Mouse (Mus musculus): Measurements from ENCODE around the gene Kif2c.
A peak's percentile ranks its signal among the peaks of the same experiment; 100 is the strongest.

- TF ChIP-seq POLR2A (IDR thresholded peaks at IDR 0.05; ENCODE audit: control insufficient read depth in 1 of 2, insufficient read depth in 1 of 2, low read depth in 1 of 2, low read length in 2 of 2, poor library complexity in 1 of 2) (peak in 1 of 2 experiments; percentile 64; a peak in 2 of 4 replicates), CTCF (IDR thresholded peaks at IDR 0.05 in 2 of 3, conservative IDR thresholded peaks at IDR 0.05 in 1 of 3; ENCODE audit: control insufficient read depth in 1 of 3, insufficient read depth in 1 of 3, low read depth in 2 of 3, low read length in 3 of 3, poor library complexity in 1 of 3, severe bottlenecking in 1 of 3) (no peak), KAT2A (conservative IDR thresholded peaks at IDR 0.05; ENCODE audit: low read depth, low read length) (no peak), POLR2AphosphoS2 (IDR thresholded peaks at IDR 0.05; ENCODE audit: low read length) (peak; percentile 10; the same call in 1 of the 2 replicates), USF2 (IDR thresholded peaks at IDR 0.05; ENCODE audit: borderline replicate concordance in 1 of 2, insufficient read depth in 1 of 2, low read depth in 1 of 2, low read length in 2 of 2) (no peak), BHLHE40 (IDR thresholded peaks at IDR 0.05; ENCODE audit: borderline replicate concordance, low read depth, low read length) (no peak), GATA1 (IDR thresholded peaks at IDR 0.05; ENCODE audit: low read depth, low read length) (no peak), RCOR1 (IDR thresholded peaks at IDR 0.05; ENCODE audit: low read depth, low read length) (no peak), ZMIZ1 (IDR thresholded peaks at IDR 0.05; ENCODE audit: low read depth, low read length) (no peak; the same call in 1 of the 2 replicates), E2F4 (IDR thresholded peaks at IDR 0.05; ENCODE audit: borderline replicate concordance, low read depth, low read length) (no peak), MYC (IDR thresholded peaks at IDR 0.05; ENCODE audit: low read depth, low read length) (no peak), MEF2A (IDR thresholded peaks at IDR 0.05; ENCODE audit: extremely low read depth, insufficient replicate concordance, low read depth, low read length, poor library complexity, severe bottlenecking) (no peak)
These were observed 32.2 kb downstream of the Kif2c start for GRCm38 (mm10) chr4:117150212-117150733.
